Mouse (Mus musculus) adrenal gland, adult (tissue): ENCODE results near the gene Plin2.
"Not testable (repeated sequence)": the region's sequence is repeated elsewhere in the genome, so short reads cannot be mapped to it uniquely, and the experiment has no call there.

Experiments
- DNase-seq, 2 experiments: peaks; one replicate each; pipeline ENCODE4 v3.0.0; 2022 to 2023; ENCODE audit warnings: low spot score in 1 of 2; ENCODE audit not compliant: inconsistent age in 2 of 2

The Plin2 gene

GRCm38 (mm10) chr4:86684806-86685205 is 14.9 kb upstream of the Plin2 start:
- peak in 1 of 2 experiments; percentile 57 for DNase-seq

- DNase-seq: peak in 1 of 2 experiments; percentile 80
These were observed 13.9 kb upstream of the Plin2 start for GRCm38 (mm10) chr4:86683746-86684145.

- DNase-seq: no peak
These were observed 13.4 kb upstream of the Plin2 start for GRCm38 (mm10) chr4:86683280-86683679.

GRCm38 (mm10) chr4:86681846-86682245 is 12.0 kb upstream of the Plin2 start:
- DNase-seq: no peak

GRCm38 (mm10) chr4:86681421-86681820 is 11.6 kb upstream of the Plin2 start:
- no peak for DNase-seq

- peak in 1 of 2 experiments; percentile 59 for DNase-seq
These were observed 9.8 kb upstream of the Plin2 start for GRCm38 (mm10) chr4:86679686-86680085.

- peak in 1 of 2 experiments; percentile 55 for DNase-seq
These were observed 6.9 kb upstream of the Plin2 start for GRCm38 (mm10) chr4:86676756-86677155.

DNA sequence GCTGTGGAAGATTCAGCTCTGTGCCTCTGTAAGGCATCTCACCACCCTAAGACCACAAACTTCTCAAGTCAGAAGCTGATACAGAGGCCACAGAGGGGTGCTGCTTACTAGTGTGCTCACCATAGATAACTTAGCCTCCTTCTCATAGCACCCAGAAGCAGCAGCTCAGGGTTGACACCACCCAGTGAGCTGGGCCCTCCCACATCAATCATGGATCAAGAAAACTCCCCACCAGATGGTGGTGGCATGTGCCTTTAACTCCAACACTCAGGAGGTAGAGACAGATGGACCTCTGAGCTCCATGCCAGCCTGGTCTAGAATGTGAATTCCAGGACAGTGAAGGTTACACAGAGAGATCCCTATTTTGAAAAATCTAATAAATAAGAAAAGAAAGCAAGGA is 4.9 kb upstream of the Plin2 start:
- not testable (repeated sequence) for DNase-seq

DNA sequence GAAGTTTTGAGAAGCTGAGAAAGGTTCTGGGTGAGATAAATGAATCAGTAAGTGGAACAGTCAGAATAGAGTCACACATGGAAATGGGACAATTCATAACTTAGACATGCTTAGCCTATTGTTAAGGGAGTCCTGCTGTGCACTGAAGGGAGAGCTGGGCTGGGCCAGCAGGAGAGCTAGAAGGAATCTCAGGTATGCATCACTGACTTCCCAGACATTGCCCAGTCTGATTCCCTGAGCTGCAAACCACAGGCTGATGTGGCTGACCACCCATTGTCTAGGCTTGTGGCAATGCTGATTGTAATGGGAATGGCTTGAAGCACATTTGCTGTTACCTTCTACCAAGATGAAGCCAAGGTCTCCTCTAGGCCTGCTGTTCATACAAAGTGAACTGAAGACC is 4.3 kb upstream of the Plin2 start:
- DNase-seq: not testable (repeated sequence)

DNA sequence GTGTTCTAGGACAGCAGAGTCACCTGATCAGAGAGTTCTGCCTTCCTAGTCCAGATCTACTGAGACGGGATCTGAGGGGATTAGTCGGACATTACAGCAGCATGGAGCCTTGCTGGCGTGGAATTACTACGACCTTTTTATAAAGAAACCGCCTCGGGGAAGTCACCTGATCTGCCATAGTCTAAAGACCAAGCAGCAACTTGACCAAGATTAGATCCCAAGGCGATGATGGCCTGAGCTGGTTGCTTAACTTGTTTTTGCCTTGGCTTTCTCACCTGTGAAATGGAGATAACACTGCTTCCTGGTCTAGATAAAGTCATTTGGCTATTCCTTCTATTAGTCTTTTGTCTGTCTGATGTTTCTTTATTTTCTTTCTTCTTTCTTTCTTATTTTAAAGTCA is 2.6 kb upstream of the Plin2 start:
- no peak for DNase-seq

DNA sequence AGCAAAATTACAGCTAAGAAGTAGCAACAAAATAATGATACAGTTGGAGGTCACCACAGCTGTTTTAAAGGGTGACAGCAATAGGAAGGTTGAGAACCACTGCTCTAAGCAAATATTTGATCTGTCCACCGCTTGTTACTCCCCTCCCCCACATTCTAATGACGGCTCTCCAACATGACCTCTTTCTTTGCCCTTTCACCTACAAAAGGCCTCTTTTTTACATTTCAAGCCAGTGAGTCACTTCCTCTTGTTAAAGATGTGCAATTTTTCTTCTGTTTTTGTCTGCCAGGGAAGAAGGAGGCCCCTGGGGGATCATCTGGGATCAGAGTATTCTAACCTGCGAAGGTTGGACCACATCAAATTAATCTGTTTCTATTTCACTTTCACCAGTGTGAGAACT is 1.9 kb upstream of the Plin2 start:
- peak; percentile 31 to 74 for DNase-seq

DNA sequence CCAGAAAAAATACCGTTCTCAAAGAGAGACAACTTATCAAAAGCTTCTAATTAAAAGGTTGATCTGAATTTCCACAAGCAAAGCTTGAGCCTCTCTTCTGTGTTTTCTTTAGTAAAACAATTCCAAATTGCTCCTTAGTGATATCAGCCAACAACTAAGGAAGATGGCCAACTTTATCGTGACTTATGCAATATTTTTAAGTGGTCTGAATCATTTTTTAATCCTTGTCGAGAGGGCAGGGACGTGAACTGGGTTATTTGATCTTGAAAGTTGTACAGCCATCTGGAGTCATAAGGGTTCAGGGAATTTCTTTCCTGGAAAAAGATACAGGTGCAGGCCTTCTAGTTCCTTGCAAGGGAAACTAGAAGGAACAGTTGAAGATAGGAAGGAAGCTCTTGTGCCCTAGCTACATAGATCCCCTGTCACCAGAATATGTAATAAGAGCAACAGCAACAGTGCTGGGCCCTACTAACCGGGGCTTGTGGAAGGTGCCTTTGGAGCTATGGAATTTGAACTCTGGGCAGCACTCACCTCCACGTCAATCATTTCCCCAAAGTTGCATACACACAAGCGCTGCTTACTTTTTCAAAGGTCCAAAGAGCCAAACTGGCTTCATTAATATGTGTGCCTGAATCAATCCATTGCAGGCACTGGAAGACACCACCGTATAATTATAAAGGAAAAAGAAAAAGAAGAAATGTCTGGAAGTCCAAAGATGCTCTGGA is 884 bp upstream of the Plin2 start:
- DNase-seq: peak in 1 of 2 experiments; percentile 77

- peak; percentile 43 to 85 for DNase-seq
These were observed 563 bp downstream of the Plin2 start for GRCm38 (mm10) chr4:86669241-86669753.

DNA sequence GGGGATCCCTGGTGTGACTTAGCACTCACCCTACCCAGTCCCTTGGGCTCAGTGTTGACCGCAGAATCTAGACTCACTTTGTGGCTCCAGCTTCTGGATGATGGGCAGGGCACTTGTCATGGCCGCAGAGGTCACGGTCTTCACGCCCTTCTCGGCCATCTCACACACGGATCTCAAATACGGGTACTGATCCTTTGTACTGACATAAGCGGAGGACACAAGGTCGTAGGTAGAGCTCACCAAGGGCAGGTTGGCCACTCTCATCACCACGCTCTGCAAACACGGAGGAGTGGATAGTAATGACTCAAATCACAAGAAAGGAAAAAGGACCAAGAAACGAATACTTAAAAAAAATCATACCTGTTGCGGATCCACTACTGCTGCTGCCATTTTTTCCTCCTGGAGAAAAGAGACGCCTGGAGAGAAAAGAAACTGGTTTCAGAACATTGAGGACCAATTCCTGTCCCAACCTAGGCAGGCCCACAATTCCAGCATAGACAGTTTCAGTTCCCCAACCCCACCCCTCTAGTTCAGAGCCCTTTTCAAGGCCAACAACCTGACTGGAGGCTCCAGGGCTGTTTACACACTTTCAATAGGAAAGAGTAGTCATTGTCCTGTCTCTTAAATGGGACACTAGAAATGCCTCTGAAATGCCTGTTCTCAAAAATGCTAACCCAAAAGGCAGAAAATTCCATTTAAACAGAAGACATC is 1.4 kb downstream of the Plin2 start:
- peak in 1 of 2 experiments; percentile 67 for DNase-seq

- DNase-seq: peak; percentile 34 to 78
These were observed 4.3 kb downstream of the Plin2 start for GRCm38 (mm10) chr4:86665596-86665995.

DNA sequence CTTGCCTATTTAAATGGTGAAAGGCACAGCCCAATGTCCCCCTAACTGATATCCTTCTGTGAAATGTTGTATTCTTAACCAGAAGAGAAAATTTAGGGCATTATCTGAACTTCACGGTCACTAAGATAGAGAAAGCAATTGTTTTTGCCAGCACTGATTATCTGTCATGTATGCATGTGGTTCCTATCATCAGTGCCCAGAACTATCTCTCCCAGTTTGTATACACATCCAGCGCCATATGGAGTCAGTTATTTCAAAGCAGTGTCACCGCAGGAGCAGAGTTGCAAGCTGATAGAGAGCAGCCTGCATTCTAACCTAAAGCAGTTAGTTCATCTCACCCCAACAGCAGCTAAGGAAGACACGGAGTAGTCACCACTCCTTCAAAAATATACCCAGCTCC is 5.9 kb downstream of the Plin2 start:
- DNase-seq: no peak

- DNase-seq: peak in 1 of 2 experiments; percentile 51
These were observed 12.7 kb downstream of the Plin2 start for GRCm38 (mm10) chr4:86657176-86657575.

GRCm38 (mm10) chr4:86656410-86656809 is 13.4 kb downstream of the Plin2 start:
- DNase-seq: not testable (repeated sequence)

DNA sequence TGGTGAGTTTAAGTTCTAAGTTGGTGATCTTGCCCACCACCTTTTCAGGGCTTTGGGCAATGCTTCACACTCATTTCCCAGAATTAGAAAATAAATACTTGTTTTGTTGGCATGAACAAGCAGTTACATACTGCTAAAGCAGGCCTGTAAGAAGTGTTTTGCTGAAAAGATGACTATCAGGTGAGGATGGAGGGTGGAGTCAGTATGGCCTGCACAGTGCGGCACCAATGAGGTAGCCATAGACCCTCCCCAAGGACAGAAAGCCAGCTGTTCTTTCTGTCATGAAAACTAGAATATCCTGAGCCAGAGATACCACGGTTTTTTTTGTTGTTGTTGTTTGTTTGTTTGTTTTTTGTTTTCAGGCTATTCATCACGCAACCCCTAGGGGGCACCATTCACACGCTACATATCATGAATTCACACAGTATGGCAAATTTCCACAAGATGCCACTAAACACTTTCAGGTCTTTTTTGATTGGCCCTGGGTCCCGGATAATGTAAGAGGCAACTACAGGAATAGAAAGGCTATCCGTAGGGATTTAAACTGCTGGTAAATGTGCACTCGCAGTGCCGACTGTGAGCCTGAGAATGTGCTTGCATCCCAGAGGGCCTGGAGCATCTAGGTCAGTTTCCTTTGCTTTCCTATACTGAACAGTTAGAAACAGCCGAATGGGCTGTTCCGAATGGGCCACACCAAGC is 18.0 kb downstream of the Plin2 start:
- peak in 1 of 2 experiments; percentile 70 for DNase-seq

DNA sequence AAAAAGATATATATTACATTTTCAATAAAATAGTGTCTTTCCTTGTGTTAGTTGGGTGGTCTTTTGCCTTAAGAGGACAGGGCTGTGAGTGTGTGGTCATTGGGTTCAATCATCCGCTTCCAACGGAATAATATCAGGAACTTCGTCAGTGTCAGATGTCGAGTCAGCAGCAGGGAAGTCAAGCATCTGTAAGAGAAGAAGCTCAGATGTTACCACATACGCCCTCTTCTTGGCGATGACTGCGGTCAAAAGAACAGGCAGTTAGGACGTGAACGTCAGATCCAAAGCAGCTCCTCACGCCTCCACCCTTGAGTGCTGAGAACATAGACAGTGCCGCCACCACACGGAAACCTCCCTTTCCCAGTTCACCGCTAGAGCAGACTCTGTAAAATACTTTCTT is 21.5 kb downstream of the Plin2 start:
- DNase-seq: not testable (repeated sequence)

DNA sequence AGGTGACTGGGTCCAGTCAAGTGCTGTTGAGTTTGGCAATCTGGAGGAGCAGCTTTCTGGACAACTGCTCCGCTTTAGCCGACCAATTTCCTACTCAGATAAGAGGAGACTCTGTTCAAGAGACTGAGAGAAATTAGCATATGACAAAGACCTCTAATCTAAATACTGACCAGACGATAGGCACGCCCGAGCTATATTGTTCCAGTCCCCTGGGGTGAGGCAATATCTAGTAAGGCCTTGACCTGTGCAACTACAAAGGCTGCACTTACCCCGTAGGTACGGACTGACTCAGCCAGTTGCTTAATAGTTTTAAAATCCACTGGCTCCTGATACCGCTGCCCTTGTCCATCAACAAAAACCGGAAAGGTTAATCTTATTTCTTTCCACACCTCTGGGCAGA is 32.3 kb downstream of the Plin2 start:
- DNase-seq: not testable (repeated sequence)
